Comparison of ENCODE assay signal across 18 mouse cellular contexts in genomic region chr9:103145351-103145750, GRCm38 (mm10). TPM values are rescaled to one million over a fixed set of nuclear protein-coding genes. Genes with fewer than 3 reads are reported as not detected.
DNase-seq lines count a peak whose midpoint lies in the region; ATAC-seq and TF ChIP-seq lines count a peak whose summit lies in the region.
"Had no signal": no experiment of that assay in that cellular context is flagged by ENCODE, and none has a peak within 500 bp of the region (broad histone marks: within the 10 kb centered on the region; RNA-seq: fewer than 3 reads in every experiment).

No protein-coding gene starts in this region.

- H3K4me3 ChIP-seq in forebrain, embryonic 10.5 days = no peak overlapping the region
- H3K4me3 ChIP-seq in forebrain, embryonic 16.5 days (replicated peaks; ENCODE audit: low read length) = no peak overlapping the region
- no peak overlapping the region for H3K4me3 ChIP-seq in forebrain, embryonic 13.5 days
- no peak overlapping the region for H3K4me3 ChIP-seq in hindbrain, embryonic 16.5 days (ENCODE audit: low read length)
- no peak overlapping the region for H3K4me3 ChIP-seq in midbrain, postnatal 0 days (ENCODE audit: low read depth, low read length)
- no peak overlapping the region for H3K4me3 ChIP-seq in layer of hippocampus, adult 2 months
- H3K4me3 ChIP-seq: embryonic facial prominence, embryonic 12.5 days; heart, embryonic 13.5 days; limb, embryonic 15.5 days had no signal

- H3K4me2 ChIP-seq in forebrain, embryonic 16.5 days (ENCODE audit: low read length) = no peak overlapping the region
- H3K4me2 ChIP-seq in forebrain, embryonic 13.5 days = no peak overlapping the region
- no peak overlapping the region for H3K4me2 ChIP-seq in hindbrain, embryonic 16.5 days (ENCODE audit: low read length)
- H3K4me2 ChIP-seq in midbrain, postnatal 0 days (ENCODE audit: low read depth, low read length, poor library complexity, severe bottlenecking) = no peak overlapping the region
- H3K4me2 ChIP-seq: embryonic facial prominence, embryonic 12.5 days; heart, embryonic 13.5 days; limb, embryonic 15.5 days had no signal

- ATAC-seq in forebrain, embryonic 16.5 days = no peak
- ATAC-seq in forebrain, embryonic 13.5 days = no peak
- no peak for ATAC-seq in hindbrain, embryonic 16.5 days
- no peak for ATAC-seq in midbrain, postnatal 0 days (ENCODE audit: low FRiP score)
- no peak for ATAC-seq in frontal cortex, adult (ENCODE audit: low TSS enrichment)

- H3K9ac ChIP-seq in forebrain, embryonic 16.5 days (replicated peaks; ENCODE audit: low read depth, low read length) = no peak overlapping the region; the same call in 1 of the 2 replicates
- H3K9ac ChIP-seq in forebrain, embryonic 13.5 days = peak overlapping the region; percentile 39
- 0 out of 2 replicates have a peak overlapping the region, but pooled peaks have one; percentile 25 for H3K9ac ChIP-seq in hindbrain, embryonic 16.5 days (ENCODE audit: low read depth, low read length)
- 0 out of 2 replicates have a peak overlapping the region, but pooled peaks have one; percentile 1 for H3K9ac ChIP-seq in midbrain, postnatal 0 days (replicated peaks; ENCODE audit: low read length, poor library complexity, severe bottlenecking)
- H3K9ac ChIP-seq: embryonic facial prominence, embryonic 12.5 days; heart, embryonic 13.5 days; limb, embryonic 15.5 days had no signal

- no peaks in the 10 kb centered on the region for H3K27me3 ChIP-seq in forebrain, embryonic 10.5 days (ENCODE audit: poor library complexity, severe bottlenecking)
- no peaks in the 10 kb centered on the region for H3K27me3 ChIP-seq in forebrain, embryonic 16.5 days (replicated peaks; ENCODE audit: control insufficient read depth, insufficient read depth, low read length)
- H3K27me3 ChIP-seq in forebrain, embryonic 13.5 days = no peaks in the 10 kb centered on the region
- no peaks in the 10 kb centered on the region for H3K27me3 ChIP-seq in hindbrain, embryonic 16.5 days (replicated peaks; ENCODE audit: control insufficient read depth, insufficient read depth, low read length)
- H3K27me3 ChIP-seq in midbrain, postnatal 0 days (ENCODE audit: insufficient read depth, low read length) = no peaks in the 10 kb centered on the region
- H3K27me3 ChIP-seq: CH12.LX; embryonic facial prominence, embryonic 12.5 days; limb, embryonic 15.5 days had no signal

- no peak for DNase-seq in forebrain, embryonic 10.5 days (ENCODE audit: extremely low spot score, low spot score)
- DNase-seq in midbrain, postnatal 0 days (ENCODE audit: low spot score) = peak; percentile 47
- DNase-seq in layer of hippocampus, adult 2 months (ENCODE audit: low spot score in 2 of 2) = no peak
- no peak for DNase-seq in kidney, postnatal 10 days
- DNase-seq: adrenal gland, postnatal 14 days; gastrocnemius, postnatal 36 days; lung, adult 18-20 months; lung, postnatal 36 days; thymus, postnatal 14 days had no signal

- 53% methylated on average over 5 of the region's 5 CpGs for WGBS in forebrain, embryonic 10.5 days
- WGBS in forebrain, embryonic 16.5 days = 49% methylated on average over 5 of the region's 5 CpGs
- 50% methylated on average over 5 of the region's 5 CpGs for WGBS in forebrain, embryonic 13.5 days
- 27% methylated on average over 5 of the region's 5 CpGs for WGBS in hindbrain, embryonic 16.5 days
- WGBS in midbrain, postnatal 0 days = 34% methylated on average over 5 of the region's 5 CpGs

- H3K36me3 ChIP-seq in forebrain, embryonic 10.5 days (replicated peaks) = peaks cover 14% of the 10 kb centered on the region; the same call in 1 of the 2 replicates
- peaks cover 3% of the 10 kb centered on the region; the same call in 1 of the 2 replicates for H3K36me3 ChIP-seq in forebrain, embryonic 16.5 days (ENCODE audit: control insufficient read depth, insufficient read depth)
- peaks cover 36% of the 10 kb centered on the region for H3K36me3 ChIP-seq in forebrain, embryonic 13.5 days (ENCODE audit: poor library complexity, severe bottlenecking)
- peaks cover 11% of the 10 kb centered on the region; the same call in 1 of the 2 replicates for H3K36me3 ChIP-seq in hindbrain, embryonic 16.5 days (ENCODE audit: control insufficient read depth, insufficient read depth, low read length)
- peaks cover 20% of the 10 kb centered on the region; the same call in 1 of the 2 replicates for H3K36me3 ChIP-seq in midbrain, postnatal 0 days (ENCODE audit: insufficient read depth, low read length)
- H3K36me3 ChIP-seq: embryonic facial prominence, embryonic 12.5 days; limb, embryonic 15.5 days had no signal

- no peak for TF ChIP-seq CTCF in midbrain, postnatal 0 days (IDR thresholded peaks at IDR 0.05)
- no peak for TF ChIP-seq CTCF in layer of hippocampus, adult 2 months (conservative IDR thresholded peaks at IDR 0.05)

- no peaks in the 10 kb centered on the region for H3K9me3 ChIP-seq in forebrain, embryonic 10.5 days
- no peaks in the 10 kb centered on the region for H3K9me3 ChIP-seq in forebrain, embryonic 16.5 days (ENCODE audit: control insufficient read depth, low read length)
- no peaks in the 10 kb centered on the region for H3K9me3 ChIP-seq in forebrain, embryonic 13.5 days (replicated peaks)
- H3K9me3 ChIP-seq in hindbrain, embryonic 16.5 days (ENCODE audit: control insufficient read depth, low read length) = no peaks in the 10 kb centered on the region
- H3K9me3 ChIP-seq in midbrain, postnatal 0 days (ENCODE audit: low read length) = no peaks in the 10 kb centered on the region
- H3K9me3 ChIP-seq: embryonic facial prominence, embryonic 12.5 days; heart, embryonic 13.5 days; limb, embryonic 15.5 days had no signal

- peak overlapping the region; percentile 75 for H3K27ac ChIP-seq in forebrain, embryonic 10.5 days
- H3K27ac ChIP-seq in forebrain, embryonic 16.5 days (ENCODE audit: low read length) = no peak overlapping the region
- H3K27ac ChIP-seq in forebrain, embryonic 13.5 days = peak overlapping the region; percentile 40
- H3K27ac ChIP-seq in hindbrain, embryonic 16.5 days (ENCODE audit: low read depth, low read length) = peak overlapping the region; percentile 36; the same call in 1 of the 2 replicates
- peak overlapping the region; percentile 43 for H3K27ac ChIP-seq in midbrain, postnatal 0 days (ENCODE audit: low read depth, low read length)
- H3K27ac ChIP-seq in layer of hippocampus, adult 2 months = no peak overlapping the region
- H3K27ac ChIP-seq: embryonic facial prominence, embryonic 12.5 days; heart, embryonic 13.5 days; limb, embryonic 15.5 days; stomach, postnatal 0 days had no signal

- peaks cover 45% of the 10 kb centered on the region for H3K4me1 ChIP-seq in forebrain, embryonic 10.5 days
- peaks cover 37% of the 10 kb centered on the region for H3K4me1 ChIP-seq in forebrain, embryonic 16.5 days (replicated peaks; ENCODE audit: control insufficient read depth, insufficient read depth, low read length)
- peaks cover 45% of the 10 kb centered on the region for H3K4me1 ChIP-seq in forebrain, embryonic 13.5 days
- peaks cover 42% of the 10 kb centered on the region for H3K4me1 ChIP-seq in hindbrain, embryonic 16.5 days (ENCODE audit: control insufficient read depth, insufficient read depth, low read depth, low read length)
- H3K4me1 ChIP-seq in midbrain, postnatal 0 days (ENCODE audit: insufficient read depth, low read length) = peaks cover 21% of the 10 kb centered on the region

RNA-seq across cellular contexts. Expression of gene Rab6b, which starts 33.8 kb away (rescaled TPM):
- 8.3 and 9.1 TPM in 2 replicates for polyA plus RNA-seq in forebrain, embryonic 10.5 days (2016; fragmentation: Nextera tagmentation; extraction: Ambion mirVana)
- polyA plus RNA-seq in forebrain, embryonic 16.5 days (2015; fragmentation: Nextera tagmentation; extraction: Ambion mirVana) = 63.6 and 77.9 TPM in 2 replicates
- polyA plus RNA-seq in forebrain, embryonic 13.5 days (2015; fragmentation: Nextera tagmentation; extraction: Ambion mirVana) = 38.5 TPM in 2 replicates
- polyA plus RNA-seq in hindbrain, embryonic 16.5 days (2015; fragmentation: Nextera tagmentation; extraction: Ambion mirVana) = 137 and 140 TPM in 2 replicates
- total RNA-seq in midbrain, postnatal 0 days (2014; rRNA removed) = 228 and 249 TPM in 2 replicates
- polyA plus RNA-seq in midbrain, postnatal 0 days (2015; fragmentation: Nextera tagmentation; extraction: Ambion mirVana) = 157 and 162 TPM in 2 replicates
- 100 to 1,000 TPM; 429 to 449 TPM for total RNA-seq in layer of hippocampus, adult 2 months (2021)

RNA-seq across cellular contexts. Expression of gene Srprb, which starts 56.6 kb away (rescaled TPM):
- polyA plus RNA-seq in forebrain, embryonic 10.5 days (2016; fragmentation: Nextera tagmentation; extraction: Ambion mirVana) = 62.1 and 66.9 TPM in 2 replicates
- polyA plus RNA-seq in forebrain, embryonic 16.5 days (2015; fragmentation: Nextera tagmentation; extraction: Ambion mirVana) = 52.5 and 55.9 TPM in 2 replicates
- polyA plus RNA-seq in forebrain, embryonic 13.5 days (2015; fragmentation: Nextera tagmentation; extraction: Ambion mirVana) = 47.5 and 55.1 TPM in 2 replicates
- 63.8 and 67.7 TPM in 2 replicates for polyA plus RNA-seq in hindbrain, embryonic 16.5 days (2015; fragmentation: Nextera tagmentation; extraction: Ambion mirVana)
- 50.7 and 52.5 TPM in 2 replicates for total RNA-seq in midbrain, postnatal 0 days (2014; rRNA removed)
- 44.5 and 49.7 TPM in 2 replicates for polyA plus RNA-seq in midbrain, postnatal 0 days (2015; fragmentation: Nextera tagmentation; extraction: Ambion mirVana)
- 10 to 100 TPM; 18.5 to 21.0 TPM for total RNA-seq in layer of hippocampus, adult 2 months (2021)

Comparison
In these comparisons a context has a peak if more than half of its experiments do, and no peak if none do; other contexts are left out.
1. H3K27ac ChIP-seq: peak in forebrain, embryonic 10.5 days (single experiment), forebrain, embryonic 13.5 days (single experiment), hindbrain, embryonic 16.5 days (single experiment) and midbrain, postnatal 0 days (single experiment); none in forebrain, embryonic 16.5 days (single experiment) and layer of hippocampus, adult 2 months (single experiment).